Mouse (Mus musculus) cerebellum, adult 2 months (tissue): ENCODE data around the gene Cdkl4.

Experiments used
- CTCF ChIP-seq: fragments of 200-500 bp; IDR thresholded peaks from 2 replicates; pipeline ENCODE4 v1.5.1; 2011; ENCODE audit warnings: low read depth, mild to moderate bottlenecking, control low read depth, low read length, moderate library complexity, borderline replicate concordance; ENCODE audit not compliant: insufficient read depth
- POLR2A ChIP-seq: fragments of 200-500 bp; IDR thresholded peaks from 2 replicates; pipeline ENCODE4 v1.6.1; 2011; ENCODE audit warnings: low read length, control low read depth, borderline replicate concordance; ENCODE audit not compliant: insufficient read depth

DNA sequence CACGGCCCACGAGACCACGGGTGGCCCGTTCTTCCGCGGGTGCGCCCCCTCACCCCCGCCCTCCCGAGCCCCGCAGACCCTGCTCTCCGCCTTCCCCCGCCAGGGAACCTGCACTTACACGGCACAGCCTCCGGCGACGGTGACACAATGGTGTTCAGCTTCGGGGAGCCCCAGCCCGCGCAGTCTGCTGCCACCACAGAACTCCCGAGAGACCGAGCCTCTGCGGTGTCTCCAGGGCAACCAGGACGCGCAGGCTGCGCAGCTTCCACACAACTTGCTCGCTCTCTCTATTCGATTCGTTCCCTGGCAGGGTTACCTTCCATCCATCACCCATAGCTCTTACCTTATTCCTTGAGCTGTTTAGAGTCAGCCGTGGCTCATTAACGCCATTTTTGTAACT lies 399 bp downstream of the Cdkl4 start:
- no peak for TF ChIP-seq POLR2A
- no peak for TF ChIP-seq CTCF
